Mouse (Mus musculus) adrenal gland, adult 18-20 months (tissue): ENCODE data around the gene Svop. TPM values are rescaled to one million over a fixed set of nuclear protein-coding genes. Genes with fewer than 3 reads are reported as not detected.

Experiments used
- total RNA-seq, 2 experiments: library from RNA; stranded (reverse); gene quantifications; 1 replicate in 1 of 2; 2 replicates in 1 of 2; pipeline ENCODE4 v1.2.3; 2021

Gene Svop
- total RNA-seq, 2 experiments from 2014 or later, result 2.9 TPM

Other genes with a start within 250 kb of the Svop start
- 10 to 100 TPM; 43.9 to 56.3 TPM for gene Coro1c, start 182.8 kb downstream of the Svop start, total RNA-seq
- gene Ssh1, start 97.7 kb downstream of the Svop start, total RNA-seq, result 10 to 100 TPM; 15.0 to 15.5 TPM
- gene Dao, start 87.9 kb downstream of the Svop start, total RNA-seq, result under 1 TPM in 1 of 2 experiments, not detected in 1; 0.20 TPM
- 10 to 100 TPM; 29.5 to 31.2 TPM for gene Usp30, start 26.1 kb downstream of the Svop start, total RNA-seq
- gene Alkbh2, start 36.6 kb upstream of the Svop start, total RNA-seq, result 1 to 10 TPM; 6.3 to 8.1 TPM
- gene Ung, start 38.8 kb upstream of the Svop start, total RNA-seq, result 1 to 10 TPM; 2.8 to 4.1 TPM
- gene Acacb, start 55.0 kb upstream of the Svop start, total RNA-seq, result 100 to 1,000 TPM; 130 to 232 TPM
- not detected for gene Foxn4, start 182.2 kb upstream of the Svop start, total RNA-seq
- gene Myo1h, start 197.6 kb upstream of the Svop start, total RNA-seq, result under 1 TPM; 0.23 to 0.64 TPM